Mouse (Mus musculus): ENCODE measurements around the gene Lman2. TPM values are rescaled to one million over a fixed set of nuclear protein-coding genes. Genes with fewer than 3 reads are reported as not detected.

The Lman2 gene
- total and polyA plus RNA-seq, 2 experiments from 2014 or later = 41.3 to 100 TPM

DNA sequence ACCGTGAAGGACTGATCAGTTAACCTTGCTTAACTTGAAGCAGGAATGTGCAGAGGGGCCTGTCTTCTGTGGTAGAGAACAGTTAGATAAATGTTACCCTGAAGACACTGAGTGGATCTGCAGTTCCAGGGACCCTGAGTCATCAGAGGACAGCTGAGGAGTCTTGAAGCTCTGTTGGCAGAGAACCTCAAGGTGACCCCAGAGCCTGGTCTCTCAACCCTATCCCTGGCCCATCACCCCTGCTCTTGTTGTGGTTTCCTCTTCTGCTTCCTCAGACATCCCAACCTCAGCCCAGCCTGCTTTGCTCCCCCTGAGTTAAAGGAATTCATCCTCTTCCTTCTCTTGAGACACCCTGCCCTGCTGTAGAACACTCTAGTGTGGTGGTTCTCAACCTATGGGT lies 35.5 kb upstream of the Lman2 start, which contains the start of gene Slc34a1:
Gene Slc34a1 (plus strand): TSS at position 100 of the 400 bp plus-strand sequence.
- no peaks in the 10 kb centered on the region for H3K9me3 ChIP-seq (replicated peaks; ENCODE audit: control insufficient read depth, low read length)
- 69% methylated on average over 1 of the region's 1 CpGs for WGBS
- no peak within 1 kb of the TSS for H3K9ac ChIP-seq (replicated peaks; ENCODE audit: low read depth, low read length)
- H3K27me3 ChIP-seq (ENCODE audit: control insufficient read depth, insufficient read depth, low read length) = peaks cover 35% of the 10 kb centered on the region
- no peak within 1 kb of the TSS for H3K4me2 ChIP-seq (ENCODE audit: low read depth, low read length)
- no peaks in the 10 kb centered on the region for H3K4me1 ChIP-seq (ENCODE audit: control insufficient read depth, insufficient read depth)
- TF ChIP-seq EP300 (IDR thresholded peaks at IDR 0.05; ENCODE audit: low read depth) = no peak
- no peak for TF ChIP-seq CTCF (IDR thresholded peaks at IDR 0.05; ENCODE audit: low read depth)
- DNase-seq (ENCODE audit: low spot score) (no peak), ATAC-seq (ENCODE audit: insufficient read depth, low read depth) (no peak)
- no peaks in the 10 kb centered on the region for H3K36me3 ChIP-seq (replicated peaks; ENCODE audit: control insufficient read depth, insufficient read depth, low read length)
- no peak within 1 kb of the TSS for H3K27ac ChIP-seq (ENCODE audit: low read depth)
- H3K4me3 ChIP-seq (ENCODE audit: low read depth, low read length) = no peak within 1 kb of the TSS

DNA sequence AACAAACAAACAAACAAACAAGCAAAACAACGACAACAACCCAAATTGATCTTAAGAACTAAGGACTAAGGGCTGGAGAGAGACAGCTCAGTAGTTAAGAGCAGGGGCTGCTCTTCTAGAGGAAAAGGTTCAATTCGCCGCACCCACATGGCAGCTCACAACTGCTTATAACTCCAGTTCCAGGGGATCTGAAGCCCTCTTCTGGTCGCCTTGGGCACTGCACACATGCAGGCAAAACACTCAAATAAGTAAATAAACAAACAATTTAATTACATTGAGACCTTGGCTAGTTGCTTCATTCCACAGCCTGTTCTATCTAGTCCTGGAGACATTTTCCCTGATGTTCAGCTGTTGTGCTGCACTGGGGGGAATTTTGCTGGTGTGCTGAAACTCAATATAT lies 30.4 kb upstream of the Lman2 start:
- Histone ChIP-seq H3K4me1 (ENCODE audit: control insufficient read depth, insufficient read depth) (no peaks in the 10 kb centered on the region), H3K4me2 (ENCODE audit: low read depth, low read length) (no peak overlapping the region), H3K9me3 (replicated peaks; ENCODE audit: control insufficient read depth, low read length) (no peaks in the 10 kb centered on the region), H3K36me3 (replicated peaks; ENCODE audit: control insufficient read depth, insufficient read depth, low read length) (no peaks in the 10 kb centered on the region), H3K27me3 (ENCODE audit: control insufficient read depth, insufficient read depth, low read length) (0 out of 2 replicates have a peak, but pooled peaks cover 10% of the 10 kb centered on the region), H3K9ac (replicated peaks; ENCODE audit: low read depth, low read length) (no peak overlapping the region), H3K4me3 (ENCODE audit: low read depth, low read length) (no peak overlapping the region), H3K27ac (ENCODE audit: low read depth) (no peak overlapping the region)
- DNase-seq (ENCODE audit: low spot score) (no peak), ATAC-seq (ENCODE audit: insufficient read depth, low read depth) (no peak)
- 67% methylated on average over 4 of the region's 4 CpGs for WGBS
- TF ChIP-seq CTCF (IDR thresholded peaks at IDR 0.05; ENCODE audit: low read depth) (no peak), EP300 (IDR thresholded peaks at IDR 0.05; ENCODE audit: low read depth) (no peak)

DNA sequence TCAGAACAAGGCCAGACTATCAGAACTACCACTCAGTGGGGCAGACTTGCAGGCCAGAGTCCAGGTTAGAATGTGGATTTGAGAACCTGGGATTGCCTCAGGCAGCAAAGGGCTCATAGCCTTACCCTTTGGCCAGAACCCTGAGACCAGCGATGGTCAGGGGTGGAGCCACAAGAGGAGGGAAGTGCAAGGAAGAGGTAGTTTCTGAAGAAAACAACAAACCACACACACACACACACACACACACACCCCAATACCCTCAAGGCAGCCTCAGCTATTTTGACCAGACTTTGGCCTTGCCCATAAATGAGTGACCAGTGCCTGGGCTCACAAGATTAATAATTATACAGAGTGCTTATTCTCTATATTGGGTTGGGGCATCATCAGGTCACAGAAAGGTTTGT lies 29.0 kb upstream of the Lman2 start:
- 67% methylated on average over 1 of the region's 1 CpGs for WGBS
- DNase-seq (ENCODE audit: low spot score) (no peak), ATAC-seq (ENCODE audit: insufficient read depth, low read depth) (no peak)

DNA sequence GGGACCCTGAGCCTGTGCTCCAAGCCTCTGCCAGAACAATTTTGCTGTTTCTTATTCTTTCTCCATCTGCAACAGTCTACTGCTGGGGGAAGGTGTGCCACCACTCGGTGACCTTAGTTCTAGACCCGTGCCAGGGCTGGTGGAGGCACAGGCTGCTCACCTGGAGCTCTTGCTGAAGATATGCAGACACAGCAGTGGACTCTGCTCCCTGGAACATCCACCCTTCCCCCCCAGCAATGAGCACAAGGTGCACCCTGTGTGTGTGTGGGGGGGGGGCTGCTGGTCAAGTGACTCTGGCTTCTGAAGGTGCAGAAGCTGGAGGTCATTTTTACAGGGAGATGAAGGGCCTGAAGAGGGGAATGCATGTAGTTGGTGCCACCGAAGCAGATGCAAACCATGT lies 28.1 kb upstream of the Lman2 start:
- 0 out of 2 replicates have a peak, but pooled peaks cover 6% of the 10 kb centered on the region for H3K27me3 ChIP-seq (ENCODE audit: control insufficient read depth, insufficient read depth, low read length)
- H3K36me3 ChIP-seq (replicated peaks; ENCODE audit: control insufficient read depth, insufficient read depth, low read length) = no peaks in the 10 kb centered on the region
- no peak overlapping the region for H3K27ac ChIP-seq (ENCODE audit: low read depth)
- no peak overlapping the region for H3K4me3 ChIP-seq (ENCODE audit: low read depth, low read length)
- no peak overlapping the region for H3K9ac ChIP-seq (replicated peaks; ENCODE audit: low read depth, low read length)
- TF ChIP-seq CTCF (IDR thresholded peaks at IDR 0.05; ENCODE audit: low read depth) (no peak), EP300 (IDR thresholded peaks at IDR 0.05; ENCODE audit: low read depth) (no peak)
- H3K4me1 ChIP-seq (ENCODE audit: control insufficient read depth, insufficient read depth) = no peaks in the 10 kb centered on the region
- H3K9me3 ChIP-seq (replicated peaks; ENCODE audit: control insufficient read depth, low read length) = no peaks in the 10 kb centered on the region
- H3K4me2 ChIP-seq (ENCODE audit: low read depth, low read length) = no peak overlapping the region
- WGBS = 79% methylated on average over 3 of the region's 3 CpGs
- DNase-seq (ENCODE audit: low spot score) (no peak), ATAC-seq (ENCODE audit: insufficient read depth, low read depth) (no peak)

More for the DNA sequence above, 29.0 kb upstream of the Lman2 start:
- Histone ChIP-seq H3K9me3 (replicated peaks; ENCODE audit: control insufficient read depth, low read length) (no peaks in the 10 kb centered on the region), H3K4me2 (ENCODE audit: low read depth, low read length) (no peak overlapping the region), H3K36me3 (replicated peaks; ENCODE audit: control insufficient read depth, insufficient read depth, low read length) (no peaks in the 10 kb centered on the region), H3K9ac (replicated peaks; ENCODE audit: low read depth, low read length) (no peak overlapping the region), H3K4me3 (ENCODE audit: low read depth, low read length) (no peak overlapping the region), H3K27ac (ENCODE audit: low read depth) (no peak overlapping the region), H3K4me1 (ENCODE audit: control insufficient read depth, insufficient read depth) (no peaks in the 10 kb centered on the region), H3K27me3 (ENCODE audit: control insufficient read depth, insufficient read depth, low read length) (0 out of 2 replicates have a peak, but pooled peaks cover 9% of the 10 kb centered on the region)
- TF ChIP-seq CTCF (IDR thresholded peaks at IDR 0.05; ENCODE audit: low read depth) (no peak), EP300 (IDR thresholded peaks at IDR 0.05; ENCODE audit: low read depth) (no peak)

DNA sequence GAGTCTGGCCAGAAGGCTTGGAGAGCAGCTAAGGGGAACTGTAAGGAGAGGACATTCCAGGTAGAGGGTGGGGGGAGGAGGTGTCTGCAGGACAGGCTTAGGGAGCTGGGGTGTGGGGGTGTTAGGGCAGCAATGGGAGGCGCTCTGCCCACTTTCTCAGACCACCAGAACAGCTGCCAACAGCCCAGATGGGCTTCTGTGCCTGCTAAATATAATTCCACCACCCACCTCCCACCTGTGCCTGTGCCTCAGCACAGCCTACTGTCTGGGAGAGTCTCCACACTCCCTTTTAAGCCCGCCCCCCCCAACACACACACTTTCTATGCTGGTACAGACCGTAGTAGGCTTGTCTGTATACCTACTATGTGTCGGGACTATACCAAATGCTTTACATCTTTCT lies 19.2 kb upstream of the Lman2 start:
- Histone ChIP-seq H3K4me3 (ENCODE audit: low read depth, low read length) (no peak overlapping the region), H3K4me1 (ENCODE audit: control insufficient read depth, insufficient read depth) (no peaks in the 10 kb centered on the region), H3K27me3 (ENCODE audit: control insufficient read depth, insufficient read depth, low read length) (peaks cover 54% of the 10 kb centered on the region), H3K4me2 (ENCODE audit: low read depth, low read length) (no peak overlapping the region), H3K9ac (replicated peaks; ENCODE audit: low read depth, low read length) (no peak overlapping the region), H3K27ac (ENCODE audit: low read depth) (no peak overlapping the region), H3K9me3 (replicated peaks; ENCODE audit: control insufficient read depth, low read length) (no peaks in the 10 kb centered on the region), H3K36me3 (replicated peaks; ENCODE audit: control insufficient read depth, insufficient read depth, low read length) (no peaks in the 10 kb centered on the region)
- no peak for ATAC-seq (ENCODE audit: insufficient read depth, low read depth)
- no peak for DNase-seq (ENCODE audit: low spot score)
- TF ChIP-seq CTCF (IDR thresholded peaks at IDR 0.05; ENCODE audit: low read depth) (no peak), EP300 (IDR thresholded peaks at IDR 0.05; ENCODE audit: low read depth) (no peak)
- WGBS = 82% methylated on average over 4 of the region's 4 CpGs

DNA sequence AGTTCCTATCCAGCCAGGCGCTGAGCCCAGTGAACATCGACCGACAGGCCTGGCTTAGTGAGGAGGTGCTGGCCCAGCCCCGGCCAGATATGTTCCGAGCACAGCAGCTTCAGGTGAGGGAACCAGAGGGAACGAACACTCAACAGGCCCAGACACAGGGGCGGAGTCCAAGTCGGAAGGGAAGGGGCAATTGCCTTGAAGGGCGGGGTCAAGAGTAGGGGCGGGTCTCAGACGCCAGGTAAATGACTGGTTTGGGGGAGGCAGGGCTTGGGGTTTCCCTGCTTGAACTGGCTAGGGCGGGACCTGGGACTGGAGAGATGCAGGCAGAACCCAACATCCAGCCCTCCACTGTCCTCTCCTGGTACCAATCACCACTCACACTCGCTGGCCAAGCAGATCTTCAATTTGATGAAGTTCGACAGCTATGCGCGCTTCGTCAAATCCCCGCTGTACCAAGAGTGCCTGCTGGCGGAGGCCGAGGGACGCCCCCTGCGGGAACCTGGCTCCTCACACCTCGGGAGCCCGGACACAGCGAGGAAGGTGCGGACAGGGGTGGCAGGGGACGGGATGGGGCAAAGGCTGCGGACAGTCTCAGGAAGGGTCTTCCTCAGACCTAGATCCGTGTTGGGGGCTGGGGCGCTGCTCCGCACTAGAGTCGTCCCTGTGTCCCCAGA lies 16.5 kb upstream of the Lman2 start:
- no peak for TF ChIP-seq EP300 (IDR thresholded peaks at IDR 0.05; ENCODE audit: low read depth)
- ATAC-seq (ENCODE audit: insufficient read depth, low read depth) (no peak), DNase-seq (ENCODE audit: low spot score) (no peak)
- no peak overlapping the region for H3K27ac ChIP-seq (ENCODE audit: low read depth)
- peaks cover 65% of the 10 kb centered on the region for H3K27me3 ChIP-seq (ENCODE audit: control insufficient read depth, insufficient read depth, low read length)
- H3K9ac ChIP-seq (replicated peaks; ENCODE audit: low read depth, low read length) = no peak overlapping the region
- no peaks in the 10 kb centered on the region for H3K9me3 ChIP-seq (replicated peaks; ENCODE audit: control insufficient read depth, low read length)
- no peaks in the 10 kb centered on the region for H3K4me1 ChIP-seq (ENCODE audit: control insufficient read depth, insufficient read depth)
- WGBS = 8% methylated on average over 32 of the region's 32 CpGs
- H3K4me3 ChIP-seq (ENCODE audit: low read depth, low read length) = no peak overlapping the region
- H3K4me2 ChIP-seq (ENCODE audit: low read depth, low read length) = no peak overlapping the region
- H3K36me3 ChIP-seq (replicated peaks; ENCODE audit: control insufficient read depth, insufficient read depth, low read length) = no peaks in the 10 kb centered on the region

All from heart, postnatal 0 days (tissue).